Mouse (Mus musculus) ES-E14 (cell line): ENCODE measurements around the gene Actr1a.

ENCODE experiments used
- CHD2 ChIP-seq: IDR thresholded peaks from 2 replicates; pipeline ENCODE4 v1.6.1; 2014; ENCODE audit warnings: mild to moderate bottlenecking, low read depth, low read length, inconsistent platforms
- HCFC1 ChIP-seq: IDR thresholded peaks from 2 replicates; pipeline ENCODE4 v1.6.1; 2012; ENCODE audit warnings: low read length, inconsistent platforms, borderline replicate concordance; ENCODE audit not compliant: insufficient read depth
- MAFK ChIP-seq: IDR thresholded peaks from 2 replicates; pipeline ENCODE4 v1.6.1; 2014; ENCODE audit warnings: mild to moderate bottlenecking, low read depth, low read length, inconsistent platforms; ENCODE audit not compliant: insufficient read depth
- ZC3H11A ChIP-seq: IDR thresholded peaks from 2 replicates; pipeline ENCODE4 v1.6.1; 2012; ENCODE audit warnings: low read depth, mild to moderate bottlenecking, inconsistent platforms, low read length, borderline replicate concordance
- ZNF384 ChIP-seq: IDR thresholded peaks from 2 replicates; pipeline ENCODE4 v1.6.1; 2012; ENCODE audit warnings: low read depth, low read length, inconsistent platforms

GRCm38 (mm10) chr19:46348761-46349458 is 46.6 kb downstream of the Actr1a start:
- TF ChIP-seq MAFK (no peak), ZC3H11A (no peak), HCFC1 (no peak), CHD2 (no peak), ZNF384 (no peak)
